Mouse (Mus musculus) cerebellum, postnatal 25 days (tissue): ENCODE data around the gene Arhgef40.

ENCODE experiments used
- DNase-seq, 2 experiments: peaks; one replicate each; pipeline ENCODE4 v3.0.0; 2021; ENCODE audit warnings: mixed read lengths in 2 of 2

Arhgef40 gene

GRCm38 (mm10) chr14:51984247-51985231 is at the start of gene Arhgef40:
Gene Arhgef40 (plus strand): TSS chr14:51984719.
- DNase-seq = peak; percentile 75 to 82

GRCm38 (mm10) chr14:51939005-51939404 is 45.5 kb upstream of the Arhgef40 start:
- DNase-seq = no peak

GRCm38 (mm10) chr14:51940944-51941560 is 43.5 kb upstream of the Arhgef40 start:
- DNase-seq = no peak

GRCm38 (mm10) chr14:51941577-51941976 is 42.9 kb upstream of the Arhgef40 start:
- no peak for DNase-seq

GRCm38 (mm10) chr14:51942236-51942635 is 42.3 kb upstream of the Arhgef40 start:
- no peak for DNase-seq

GRCm38 (mm10) chr14:51943336-51943735 is 41.2 kb upstream of the Arhgef40 start:
- no peak for DNase-seq

GRCm38 (mm10) chr14:51960316-51960715 is 24.2 kb upstream of the Arhgef40 start:
- no peak for DNase-seq

- no peak for DNase-seq
Measured at GRCm38 (mm10) chr14:51967400-51967799, 17.1 kb upstream of the Arhgef40 start.

- no peak for DNase-seq
Measured at GRCm38 (mm10) chr14:51979252-51979651, 5.3 kb upstream of the Arhgef40 start.

- DNase-seq = no peak
Measured at GRCm38 (mm10) chr14:51983251-51983650, 1.3 kb upstream of the Arhgef40 start.

GRCm38 (mm10) chr14:51983855-51984246 is 668 bp upstream of the Arhgef40 start:
- DNase-seq = no peak

- peak; percentile 61 to 75 for DNase-seq
Measured at GRCm38 (mm10) chr14:51985301-51986152, 1.0 kb downstream of the Arhgef40 start.

- no peak for DNase-seq
Measured at GRCm38 (mm10) chr14:51986153-51986505, 1.6 kb downstream of the Arhgef40 start.

- no peak for DNase-seq
Measured at GRCm38 (mm10) chr14:51987177-51987576, 2.7 kb downstream of the Arhgef40 start.

- peak in 1 of 2 experiments; percentile 15 for DNase-seq
Measured at GRCm38 (mm10) chr14:51988731-51989130, 4.2 kb downstream of the Arhgef40 start.

- no peak for DNase-seq
Measured at GRCm38 (mm10) chr14:51989461-51989970, 5.0 kb downstream of the Arhgef40 start.

GRCm38 (mm10) chr14:51994453-51994852 is 9.9 kb downstream of the Arhgef40 start:
- no peak for DNase-seq

- no peak for DNase-seq
Measured at GRCm38 (mm10) chr14:51995219-51995871, 10.8 kb downstream of the Arhgef40 start.

GRCm38 (mm10) chr14:51996231-51996841 is 11.8 kb downstream of the Arhgef40 start:
- DNase-seq = peak in 1 of 2 experiments; percentile 33

GRCm38 (mm10) chr14:51996866-51997265 is 12.3 kb downstream of the Arhgef40 start:
- peak in 1 of 2 experiments; percentile 51 for DNase-seq

GRCm38 (mm10) chr14:51997483-51997882 is 13.0 kb downstream of the Arhgef40 start:
- DNase-seq = peak in 1 of 2 experiments; percentile 12
